Mouse (Mus musculus): ENCODE data around the gene Gm17577. TPM values are rescaled to one million over a fixed set of nuclear protein-coding genes. Genes with fewer than 3 reads are reported as not detected.

Gene Gm17577
- not detected for polyA plus RNA-seq (2014; fragmentation: Illumina TruSeq; extraction: RNeasy Lipid Tissue Mini Kit (QIAGEN cat#74804); ENCODE audit: low read depth, low replicate concordance)

GRCm38 (mm10) chrX:123246807-123247206 is at the start of gene Gm17577:
Gm17577 (minus strand) TSS chrX:123246907.

GRCm38 (mm10) chrX:123222381-123222780 is 24.3 kb downstream of the Gm17577 start, which contains the start of gene Srsx:
Srsx (minus strand) TSS chrX:123222481.

Other genes starting within 250 kb of the Gm17577 start
- gene Gm17521, start 217.2 kb downstream of the Gm17577 start, polyA plus RNA-seq (2014; fragmentation: Illumina TruSeq; extraction: RNeasy Lipid Tissue Mini Kit (QIAGEN cat#74804); ENCODE audit: low read depth, low replicate concordance): not detected
- gene Cldn34c1, start 143.4 kb downstream of the Gm17577 start, polyA plus RNA-seq (2014; fragmentation: Illumina TruSeq; extraction: RNeasy Lipid Tissue Mini Kit (QIAGEN cat#74804); ENCODE audit: low read depth, low replicate concordance): 6.5 TPM
- not detected for gene Srsx, start 24.4 kb downstream of the Gm17577 start, polyA plus RNA-seq (2014; fragmentation: Illumina TruSeq; extraction: RNeasy Lipid Tissue Mini Kit (QIAGEN cat#74804); ENCODE audit: low read depth, low replicate concordance)